Mouse (Mus musculus): ENCODE measurements around the gene Paqr8. TPM values are rescaled to one million over a fixed set of nuclear protein-coding genes. Genes with fewer than 3 reads are reported as not detected.

The Paqr8 gene
- polyA plus RNA-seq, 1 experiment from 2014 or later = 7.2 TPM

GRCm38 (mm10) chr1:20900336-20900735 is 9.9 kb downstream of the Paqr8 start:
- ATAC-seq (ENCODE audit: low FRiP score) (no peak), DNase-seq (ENCODE audit: low spot score, missing footprints) (peak; percentile 78)
- 59% methylated on average over 4 of the region's 4 CpGs for WGBS
- no peaks in the 10 kb centered on the region for H3K36me3 ChIP-seq (ENCODE audit: control insufficient read depth, insufficient read depth, low read length)
- H3K27ac ChIP-seq (ENCODE audit: low read depth, low read length) = no peak overlapping the region
- H3K9ac ChIP-seq (ENCODE audit: low read length) = 0 out of 2 replicates have a peak overlapping the region, but pooled peaks have one; percentile 30
- no peaks in the 10 kb centered on the region for H3K27me3 ChIP-seq (ENCODE audit: control insufficient read depth, insufficient read depth, low read length)
- no peaks in the 10 kb centered on the region for H3K9me3 ChIP-seq (ENCODE audit: control insufficient read depth, low read length)
- no peak overlapping the region for H3K4me2 ChIP-seq
- no peaks in the 10 kb centered on the region for H3K4me1 ChIP-seq (ENCODE audit: control insufficient read depth, insufficient read depth, low read length)
- no peak overlapping the region for H3K4me3 ChIP-seq (ENCODE audit: low read depth, low read length)

GRCm38 (mm10) chr1:20905501-20906127 is 15.2 kb downstream of the Paqr8 start:
- Histone ChIP-seq H3K27me3 (ENCODE audit: control insufficient read depth, insufficient read depth, low read length) (no peaks in the 10 kb centered on the region), H3K9me3 (ENCODE audit: control insufficient read depth, low read length) (no peaks in the 10 kb centered on the region), H3K4me2 (no peak overlapping the region), H3K4me3 (ENCODE audit: low read depth, low read length) (no peak overlapping the region), H3K27ac (ENCODE audit: low read depth, low read length) (no peak overlapping the region), H3K9ac (ENCODE audit: low read length) (no peak overlapping the region), H3K4me1 (ENCODE audit: control insufficient read depth, insufficient read depth, low read length) (peaks cover 16% of the 10 kb centered on the region), H3K36me3 (ENCODE audit: control insufficient read depth, insufficient read depth, low read length) (no peaks in the 10 kb centered on the region)
- 76% methylated on average over 8 of the region's 8 CpGs for WGBS
- DNase-seq (ENCODE audit: low spot score, missing footprints) = peak; percentile 70
- ATAC-seq (ENCODE audit: low FRiP score) = no peak

- Histone ChIP-seq H3K9ac (ENCODE audit: low read length) (no peak overlapping the region), H3K4me2 (no peak overlapping the region), H3K36me3 (ENCODE audit: control insufficient read depth, insufficient read depth, low read length) (no peaks in the 10 kb centered on the region), H3K27me3 (ENCODE audit: control insufficient read depth, insufficient read depth, low read length) (no peaks in the 10 kb centered on the region), H3K9me3 (ENCODE audit: control insufficient read depth, low read length) (no peaks in the 10 kb centered on the region), H3K27ac (ENCODE audit: low read depth, low read length) (no peak overlapping the region), H3K4me1 (ENCODE audit: control insufficient read depth, insufficient read depth, low read length) (peaks cover 16% of the 10 kb centered on the region), H3K4me3 (ENCODE audit: low read depth, low read length) (no peak overlapping the region)
- WGBS = 89% methylated on average over 9 of the region's 9 CpGs
- ATAC-seq (ENCODE audit: low FRiP score) (no peak), DNase-seq (ENCODE audit: low spot score, missing footprints) (no peak)
Observed at GRCm38 (mm10) chr1:20906128-20906515, 15.7 kb downstream of the Paqr8 start.

- DNase-seq (ENCODE audit: low spot score, missing footprints) (peak; percentile 89), ATAC-seq (ENCODE audit: low FRiP score) (peak; percentile 47)
- H3K9me3 ChIP-seq (ENCODE audit: control insufficient read depth, low read length) = no peaks in the 10 kb centered on the region
- H3K4me2 ChIP-seq = no peak overlapping the region
- no peak overlapping the region for H3K4me3 ChIP-seq (ENCODE audit: low read depth, low read length)
- H3K9ac ChIP-seq (ENCODE audit: low read length) = no peak overlapping the region
- peak overlapping the region; percentile 12 for H3K27ac ChIP-seq (ENCODE audit: low read depth, low read length)
- peaks cover 20% of the 10 kb centered on the region for H3K4me1 ChIP-seq (ENCODE audit: control insufficient read depth, insufficient read depth, low read length)
- H3K27me3 ChIP-seq (ENCODE audit: control insufficient read depth, insufficient read depth, low read length) = no peaks in the 10 kb centered on the region
- no peaks in the 10 kb centered on the region for H3K36me3 ChIP-seq (ENCODE audit: control insufficient read depth, insufficient read depth, low read length)
- WGBS = 19% methylated on average over 4 of the region's 4 CpGs
Observed at GRCm38 (mm10) chr1:20908541-20908940, 18.1 kb downstream of the Paqr8 start.

GRCm38 (mm10) chr1:20912115-20912514 is 21.7 kb downstream of the Paqr8 start:
- Histone ChIP-seq H3K36me3 (ENCODE audit: control insufficient read depth, insufficient read depth, low read length) (no peaks in the 10 kb centered on the region), H3K27ac (ENCODE audit: low read depth, low read length) (no peak overlapping the region), H3K9ac (ENCODE audit: low read length) (0 out of 2 replicates have a peak overlapping the region, but pooled peaks have one; percentile 30), H3K4me2 (no peak overlapping the region; the same call in 1 of the 2 replicates), H3K9me3 (ENCODE audit: control insufficient read depth, low read length) (no peaks in the 10 kb centered on the region), H3K27me3 (ENCODE audit: control insufficient read depth, insufficient read depth, low read length) (no peaks in the 10 kb centered on the region), H3K4me1 (ENCODE audit: control insufficient read depth, insufficient read depth, low read length) (peaks cover 20% of the 10 kb centered on the region), H3K4me3 (ENCODE audit: low read depth, low read length) (no peak overlapping the region)
- no peak for ATAC-seq (ENCODE audit: low FRiP score)
- peak; percentile 78 for DNase-seq (ENCODE audit: low spot score, missing footprints)
- 21% methylated on average over 2 of the region's 2 CpGs for WGBS

- Histone ChIP-seq H3K36me3 (ENCODE audit: control insufficient read depth, insufficient read depth, low read length) (no peaks in the 10 kb centered on the region), H3K9me3 (ENCODE audit: control insufficient read depth, low read length) (no peaks in the 10 kb centered on the region), H3K4me3 (ENCODE audit: low read depth, low read length) (no peak overlapping the region), H3K27ac (ENCODE audit: low read depth, low read length) (no peak overlapping the region), H3K27me3 (ENCODE audit: control insufficient read depth, insufficient read depth, low read length) (no peaks in the 10 kb centered on the region), H3K9ac (ENCODE audit: low read length) (0 out of 2 replicates have a peak overlapping the region, but pooled peaks have one; percentile 30), H3K4me2 (no peak overlapping the region; the same call in 1 of the 2 replicates), H3K4me1 (ENCODE audit: control insufficient read depth, insufficient read depth, low read length) (peaks cover 15% of the 10 kb centered on the region)
- DNase-seq (ENCODE audit: low spot score, missing footprints) = peak; percentile 88
- ATAC-seq (ENCODE audit: low FRiP score) = no peak
- WGBS = 48% methylated on average over 13 of the region's 13 CpGs
Observed at GRCm38 (mm10) chr1:20912527-20913171, 22.2 kb downstream of the Paqr8 start.

GRCm38 (mm10) chr1:20914769-20915168 is 24.4 kb downstream of the Paqr8 start:
- Histone ChIP-seq H3K27ac (ENCODE audit: low read depth, low read length) (no peak overlapping the region), H3K9ac (ENCODE audit: low read length) (no peak overlapping the region), H3K27me3 (ENCODE audit: control insufficient read depth, insufficient read depth, low read length) (no peaks in the 10 kb centered on the region), H3K4me2 (no peak overlapping the region), H3K4me3 (ENCODE audit: low read depth, low read length) (no peak overlapping the region), H3K4me1 (ENCODE audit: control insufficient read depth, insufficient read depth, low read length) (peaks cover 4% of the 10 kb centered on the region), H3K36me3 (ENCODE audit: control insufficient read depth, insufficient read depth, low read length) (no peaks in the 10 kb centered on the region), H3K9me3 (ENCODE audit: control insufficient read depth, low read length) (no peaks in the 10 kb centered on the region)
- peak; percentile 8 for DNase-seq (ENCODE audit: low spot score, missing footprints)
- 0 out of 2 replicates have a peak, but pooled peaks have one; percentile 14 for ATAC-seq (ENCODE audit: low FRiP score)
- WGBS = 96% methylated on average over 3 of the region's 3 CpGs

- no peak for DNase-seq (ENCODE audit: low spot score, missing footprints)
- no peak overlapping the region for H3K9ac ChIP-seq (ENCODE audit: low read length)
- H3K9me3 ChIP-seq (ENCODE audit: control insufficient read depth, low read length) = no peaks in the 10 kb centered on the region
- ATAC-seq (ENCODE audit: low FRiP score) = no peak
- no peaks in the 10 kb centered on the region for H3K27me3 ChIP-seq (ENCODE audit: control insufficient read depth, insufficient read depth, low read length)
- 78% methylated on average over 5 of the region's 5 CpGs for WGBS
- H3K4me1 ChIP-seq (ENCODE audit: control insufficient read depth, insufficient read depth, low read length) = peaks cover 4% of the 10 kb centered on the region
- H3K4me2 ChIP-seq = no peak overlapping the region
- no peaks in the 10 kb centered on the region for H3K36me3 ChIP-seq (ENCODE audit: control insufficient read depth, insufficient read depth, low read length)
- no peak overlapping the region for H3K4me3 ChIP-seq (ENCODE audit: low read depth, low read length)
- H3K27ac ChIP-seq (ENCODE audit: low read depth, low read length) = no peak overlapping the region
Observed at GRCm38 (mm10) chr1:20915608-20916007, 25.2 kb downstream of the Paqr8 start.

GRCm38 (mm10) chr1:20917496-20918050 is 27.2 kb downstream of the Paqr8 start:
- H3K4me1 ChIP-seq (ENCODE audit: control insufficient read depth, insufficient read depth, low read length) = no peaks in the 10 kb centered on the region; the same call in 1 of the 2 replicates
- no peak overlapping the region for H3K9ac ChIP-seq (ENCODE audit: low read length)
- no peak overlapping the region for H3K4me3 ChIP-seq (ENCODE audit: low read depth, low read length)
- no peaks in the 10 kb centered on the region for H3K36me3 ChIP-seq (ENCODE audit: control insufficient read depth, insufficient read depth, low read length)
- WGBS = 94% methylated on average over 6 of the region's 6 CpGs
- no peak overlapping the region for H3K4me2 ChIP-seq
- no peaks in the 10 kb centered on the region for H3K27me3 ChIP-seq (ENCODE audit: control insufficient read depth, insufficient read depth, low read length)
- ATAC-seq (ENCODE audit: low FRiP score) (no peak), DNase-seq (ENCODE audit: low spot score, missing footprints) (peak; percentile 53)
- H3K27ac ChIP-seq (ENCODE audit: low read depth, low read length) = no peak overlapping the region
- H3K9me3 ChIP-seq (ENCODE audit: control insufficient read depth, low read length) = no peaks in the 10 kb centered on the region

Measured in midbrain, embryonic 11.5 days (tissue).